Mouse (Mus musculus): ENCODE data around the gene Rgl1. TPM values are rescaled to one million over a fixed set of nuclear protein-coding genes. Genes with fewer than 3 reads are reported as not detected.
A peak's percentile ranks its signal among the peaks of the same experiment; 100 is the strongest.

Rgl1 gene
- polyA plus RNA-seq, 1 experiment from 2014 or later = 48.3 TPM

DNA sequence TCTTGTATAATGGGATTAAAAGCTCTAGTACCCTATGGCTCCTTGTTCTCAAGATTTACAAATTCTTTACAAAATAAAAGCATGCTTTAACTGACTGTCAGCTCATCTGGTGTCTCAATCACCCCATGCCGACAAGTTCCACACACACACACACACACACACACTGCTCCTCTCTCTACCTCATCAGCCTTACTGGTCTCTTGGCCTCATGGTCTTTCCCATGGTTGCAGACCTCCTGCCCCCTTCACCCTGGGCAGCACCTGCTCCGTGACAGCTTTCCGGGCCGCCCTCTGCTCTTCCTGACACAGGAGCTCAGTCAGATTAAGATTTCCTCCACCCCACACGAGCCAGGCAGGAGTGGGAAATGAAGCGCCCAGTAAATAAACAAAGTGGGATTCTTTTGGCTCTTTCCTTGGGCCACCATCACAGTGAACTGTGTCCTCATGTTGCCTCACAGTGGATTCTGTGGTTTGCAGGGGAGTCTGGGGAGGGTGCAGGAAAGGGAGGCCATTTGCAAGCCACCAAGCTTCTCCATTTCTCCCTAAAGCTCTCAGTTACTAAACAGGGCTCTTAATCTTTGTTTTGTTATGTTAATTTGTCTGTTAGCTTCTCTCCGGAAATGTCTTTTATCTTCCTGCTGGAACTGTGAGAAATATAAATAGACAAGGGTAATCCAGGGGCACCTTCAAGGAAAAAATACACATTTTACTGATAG lies 193.2 kb downstream of the Rgl1 start:
- Histone ChIP-seq H3K4me1 (ENCODE audit: control insufficient read depth, insufficient read depth, low read length) (peaks cover 13% of the 10 kb centered on the region), H3K9me3 (replicated peaks; ENCODE audit: control insufficient read depth, low read length) (no peaks in the 10 kb centered on the region), H3K4me3 (replicated peaks; ENCODE audit: low read length) (no peak overlapping the region), H3K9ac (ENCODE audit: low read length) (no peak overlapping the region), H3K36me3 (ENCODE audit: control insufficient read depth, insufficient read depth, low read length) (no peaks in the 10 kb centered on the region), H3K27ac (ENCODE audit: low read length) (no peak overlapping the region; the same call in 1 of the 2 replicates), H3K27me3 (ENCODE audit: control insufficient read depth, insufficient read depth, low read length) (no peaks in the 10 kb centered on the region), H3K4me2 (ENCODE audit: low read depth, low read length) (no peak overlapping the region)
- WGBS = 34% methylated on average over 7 of the region's 7 CpGs
- no peak for ATAC-seq (ENCODE audit: insufficient read depth, low FRiP score)

DNA sequence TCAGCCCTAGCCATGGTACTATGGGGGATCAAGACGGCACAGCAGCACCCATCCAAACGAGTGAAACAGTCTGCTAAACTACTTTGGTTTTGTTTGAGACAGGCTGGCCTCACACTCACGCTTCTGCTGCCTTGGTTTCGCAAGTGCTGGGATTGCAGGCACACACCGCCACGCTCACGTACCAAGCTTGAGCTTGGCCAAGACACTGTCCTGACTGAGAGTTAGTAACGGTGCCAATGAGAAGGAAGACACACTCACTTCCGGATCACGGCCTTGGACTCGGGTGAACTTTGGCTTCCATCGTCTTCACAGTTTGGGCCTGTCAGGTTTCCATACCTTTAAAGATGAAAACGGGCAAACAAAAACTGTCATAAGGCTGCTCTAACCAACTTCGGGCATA lies 194.8 kb downstream of the Rgl1 start:
- Histone ChIP-seq H3K36me3 (ENCODE audit: control insufficient read depth, insufficient read depth, low read length) (no peaks in the 10 kb centered on the region), H3K4me1 (ENCODE audit: control insufficient read depth, insufficient read depth, low read length) (peaks cover 9% of the 10 kb centered on the region), H3K27me3 (ENCODE audit: control insufficient read depth, insufficient read depth, low read length) (no peaks in the 10 kb centered on the region), H3K4me3 (replicated peaks; ENCODE audit: low read length) (no peak overlapping the region), H3K4me2 (ENCODE audit: low read depth, low read length) (no peak overlapping the region), H3K9ac (ENCODE audit: low read length) (no peak overlapping the region), H3K27ac (ENCODE audit: low read length) (no peak overlapping the region), H3K9me3 (replicated peaks; ENCODE audit: control insufficient read depth, low read length) (no peaks in the 10 kb centered on the region)
- ATAC-seq (ENCODE audit: insufficient read depth, low FRiP score) = no peak
- 86% methylated on average over 14 of the region's 14 CpGs for whole genome bisulfite sequencing

DNA sequence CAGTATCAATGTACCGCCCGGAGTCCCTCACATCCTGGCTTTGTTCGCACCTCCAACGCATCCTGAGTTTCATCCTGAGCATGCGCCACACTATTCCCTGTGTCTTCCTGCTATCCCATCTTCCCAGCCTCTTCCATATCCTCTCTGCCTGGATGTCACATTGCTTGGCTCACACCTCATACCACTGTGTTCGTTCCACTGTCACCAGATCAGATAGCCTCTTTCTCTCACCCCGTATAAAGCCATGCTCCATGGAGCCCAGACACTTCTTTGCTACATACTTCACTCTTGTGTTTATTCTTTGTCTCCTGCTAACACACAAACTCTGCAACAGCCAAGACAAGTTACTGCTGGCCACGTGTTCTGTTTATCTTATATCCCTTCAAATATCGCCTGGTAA lies 195.5 kb downstream of the Rgl1 start:
- Histone ChIP-seq H3K4me3 (replicated peaks; ENCODE audit: low read length) (no peak overlapping the region), H3K4me1 (ENCODE audit: control insufficient read depth, insufficient read depth, low read length) (peaks cover 9% of the 10 kb centered on the region), H3K9ac (ENCODE audit: low read length) (no peak overlapping the region), H3K27me3 (ENCODE audit: control insufficient read depth, insufficient read depth, low read length) (no peaks in the 10 kb centered on the region), H3K27ac (ENCODE audit: low read length) (no peak overlapping the region), H3K9me3 (replicated peaks; ENCODE audit: control insufficient read depth, low read length) (no peaks in the 10 kb centered on the region), H3K36me3 (ENCODE audit: control insufficient read depth, insufficient read depth, low read length) (no peaks in the 10 kb centered on the region), H3K4me2 (ENCODE audit: low read depth, low read length) (no peak overlapping the region)
- ATAC-seq (ENCODE audit: insufficient read depth, low FRiP score) = no peak
- 76% methylated on average over 9 of the region's 9 CpGs for WGBS

DNA sequence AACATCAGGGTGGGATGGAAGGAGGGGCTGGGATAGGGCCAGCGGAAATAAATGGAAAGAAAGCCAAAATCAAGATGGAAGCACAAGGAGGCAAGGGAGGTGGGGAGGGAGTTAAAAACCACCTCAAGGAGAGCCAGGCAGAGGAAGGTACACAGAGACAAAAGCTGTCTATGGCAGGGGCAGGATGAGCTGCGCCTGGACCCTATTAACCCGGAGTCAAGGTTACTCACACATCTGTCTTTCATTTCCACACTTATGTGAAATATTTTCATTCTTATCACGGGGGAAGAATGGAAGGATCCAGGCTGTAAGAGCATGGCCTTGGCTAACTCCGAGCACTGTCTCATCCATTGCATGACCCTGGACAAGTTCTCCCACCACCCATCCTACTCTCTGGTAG lies 202.9 kb downstream of the Rgl1 start:
- no peaks in the 10 kb centered on the region for H3K36me3 ChIP-seq (ENCODE audit: control insufficient read depth, insufficient read depth, low read length)
- no peak overlapping the region for H3K9ac ChIP-seq (ENCODE audit: low read length)
- WGBS = 79% methylated on average over 5 of the region's 5 CpGs
- H3K4me2 ChIP-seq (ENCODE audit: low read depth, low read length) = no peak overlapping the region
- no peak for ATAC-seq (ENCODE audit: insufficient read depth, low FRiP score)
- no peak overlapping the region for H3K27ac ChIP-seq (ENCODE audit: low read length)
- no peaks in the 10 kb centered on the region for H3K9me3 ChIP-seq (replicated peaks; ENCODE audit: control insufficient read depth, low read length)
- H3K27me3 ChIP-seq (ENCODE audit: control insufficient read depth, insufficient read depth, low read length) = no peaks in the 10 kb centered on the region
- no peak overlapping the region for H3K4me3 ChIP-seq (replicated peaks; ENCODE audit: low read length)
- H3K4me1 ChIP-seq (ENCODE audit: control insufficient read depth, insufficient read depth, low read length) = peaks cover 11% of the 10 kb centered on the region; the same call in 1 of the 2 replicates

DNA sequence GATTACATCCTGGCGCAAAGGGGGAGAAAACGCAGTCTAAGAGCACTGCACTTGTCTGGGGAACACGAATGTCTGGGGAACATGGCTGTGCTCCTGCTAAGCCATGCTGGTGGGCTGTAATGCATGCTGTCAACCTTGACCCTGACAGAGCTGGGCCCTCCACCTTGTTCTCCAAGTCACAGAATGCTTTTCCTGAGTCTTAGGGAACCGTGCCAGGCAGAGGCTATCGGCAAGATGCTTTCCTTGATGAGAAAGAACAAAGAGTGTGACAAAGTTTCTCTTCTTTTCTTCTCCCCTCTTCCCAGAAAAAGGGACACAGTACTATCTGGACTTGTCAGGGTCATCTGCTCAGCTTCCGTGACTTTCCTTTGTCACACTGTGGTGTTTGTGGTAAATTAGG lies 203.3 kb downstream of the Rgl1 start:
- Histone ChIP-seq H3K27ac (ENCODE audit: low read length) (no peak overlapping the region), H3K9me3 (replicated peaks; ENCODE audit: control insufficient read depth, low read length) (no peaks in the 10 kb centered on the region), H3K36me3 (ENCODE audit: control insufficient read depth, insufficient read depth, low read length) (no peaks in the 10 kb centered on the region), H3K9ac (ENCODE audit: low read length) (no peak overlapping the region), H3K4me1 (ENCODE audit: control insufficient read depth, insufficient read depth, low read length) (peaks cover 14% of the 10 kb centered on the region; the same call in 1 of the 2 replicates), H3K4me3 (replicated peaks; ENCODE audit: low read length) (no peak overlapping the region), H3K4me2 (ENCODE audit: low read depth, low read length) (no peak overlapping the region), H3K27me3 (ENCODE audit: control insufficient read depth, insufficient read depth, low read length) (no peaks in the 10 kb centered on the region)
- 82% methylated on average over 6 of the region's 6 CpGs for WGBS
- ATAC-seq (ENCODE audit: insufficient read depth, low FRiP score) = no peak

DNA sequence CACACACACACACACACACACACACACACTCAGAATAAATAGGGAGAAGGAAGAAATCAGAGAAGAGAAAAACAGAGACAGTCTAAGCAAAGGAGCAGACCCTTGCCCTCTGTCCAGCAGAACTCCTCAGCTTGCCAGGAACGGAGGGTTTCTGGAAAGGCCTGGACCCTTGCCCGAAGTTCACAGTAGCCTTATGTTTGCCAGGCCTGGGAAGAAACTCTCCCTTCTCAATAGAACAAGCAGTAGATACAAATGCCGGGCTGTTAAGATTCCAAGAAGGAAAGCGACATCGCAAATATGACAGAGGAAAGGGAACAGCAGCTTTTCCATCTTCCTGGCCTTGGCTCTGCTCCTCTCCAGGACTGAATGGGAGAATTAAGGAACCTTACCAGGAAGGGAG lies 205.7 kb downstream of the Rgl1 start:
- H3K27ac ChIP-seq (ENCODE audit: low read length) = peak overlapping the region; percentile 25; the same call in 1 of the 2 replicates
- no peak for ATAC-seq (ENCODE audit: insufficient read depth, low FRiP score)
- 56% methylated on average over 5 of the region's 5 CpGs for WGBS

DNA sequence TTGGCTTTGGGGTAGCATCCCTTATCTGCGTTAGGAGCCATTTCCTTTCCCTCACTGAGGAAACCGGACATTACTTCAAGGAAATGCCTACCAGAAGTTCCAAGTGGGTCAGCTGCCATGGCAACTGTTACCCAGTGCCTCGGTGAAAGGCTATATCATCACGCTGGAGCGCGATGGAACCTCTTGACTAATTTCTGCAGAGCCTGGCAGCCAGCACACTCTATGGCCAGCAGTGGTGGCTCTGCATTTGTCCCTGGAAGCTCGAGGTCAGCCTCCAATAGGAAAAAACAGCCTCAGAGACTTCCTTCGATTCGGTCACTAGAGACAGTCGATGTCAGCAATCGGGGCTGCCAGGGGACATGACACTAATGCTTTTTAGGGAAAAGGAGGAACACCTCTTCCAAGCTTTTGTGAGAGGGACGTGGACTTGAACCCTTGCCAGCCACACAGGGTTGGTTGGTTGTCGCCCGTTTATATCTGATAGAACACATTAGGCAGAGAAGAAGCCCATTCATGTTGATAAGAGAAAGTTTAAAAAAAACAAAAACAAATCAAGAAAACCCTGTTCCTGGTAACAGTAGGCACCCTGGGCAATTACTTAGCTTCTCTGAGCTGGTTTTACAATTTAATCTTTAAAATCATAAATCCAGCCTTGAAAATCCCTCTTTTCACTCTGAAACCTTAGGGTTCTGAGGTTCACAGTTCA lies 209.4 kb downstream of the Rgl1 start:
- Histone ChIP-seq H3K27ac (ENCODE audit: low read length) (peak overlapping the region; percentile 94), H3K4me1 (ENCODE audit: control insufficient read depth, insufficient read depth, low read length) (peaks cover 33% of the 10 kb centered on the region)

More for the DNA sequence above, 205.7 kb downstream of the Rgl1 start:
- Histone ChIP-seq H3K4me3 (replicated peaks; ENCODE audit: low read length) (no peak overlapping the region), H3K4me1 (ENCODE audit: control insufficient read depth, insufficient read depth, low read length) (peaks cover 32% of the 10 kb centered on the region), H3K9ac (ENCODE audit: low read length) (no peak overlapping the region), H3K27me3 (ENCODE audit: control insufficient read depth, insufficient read depth, low read length) (no peaks in the 10 kb centered on the region), H3K36me3 (ENCODE audit: control insufficient read depth, insufficient read depth, low read length) (no peaks in the 10 kb centered on the region), H3K4me2 (ENCODE audit: low read depth, low read length) (no peak overlapping the region), H3K9me3 (replicated peaks; ENCODE audit: control insufficient read depth, low read length) (no peaks in the 10 kb centered on the region)

DNA sequence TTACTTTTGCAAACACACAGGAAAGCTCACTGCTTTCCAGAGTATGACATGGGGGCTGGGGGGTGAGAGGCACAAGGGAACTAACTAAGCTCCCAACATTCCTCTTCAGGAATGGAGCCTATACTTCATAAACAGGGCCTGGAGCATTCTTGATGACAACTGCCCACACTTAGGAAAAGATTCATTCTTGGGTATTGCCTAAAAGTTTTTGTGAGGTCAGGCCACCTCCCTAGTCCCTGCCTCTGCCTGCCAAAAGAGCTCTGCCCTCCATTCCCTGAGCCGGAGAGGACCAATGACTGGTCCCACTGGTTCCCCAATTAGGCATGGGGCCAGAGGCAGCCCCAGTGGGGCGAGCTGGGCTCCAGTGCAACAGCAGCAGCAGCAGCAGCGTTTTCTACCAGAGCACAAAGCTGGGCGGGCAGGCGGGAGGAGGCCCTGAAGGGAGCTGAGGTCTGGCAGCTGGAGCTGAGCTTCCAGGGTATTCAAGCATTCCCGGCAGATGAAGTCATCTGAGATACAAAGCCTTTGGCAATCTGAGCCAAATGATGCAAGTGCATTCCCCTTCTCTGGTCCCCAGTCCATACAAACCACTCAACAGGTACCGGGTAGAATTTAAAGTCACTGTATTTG lies 210.1 kb downstream of the Rgl1 start:
- no peaks in the 10 kb centered on the region for H3K9me3 ChIP-seq (replicated peaks; ENCODE audit: control insufficient read depth, low read length)
- H3K4me1 ChIP-seq (ENCODE audit: control insufficient read depth, insufficient read depth, low read length) = peaks cover 38% of the 10 kb centered on the region
- peak overlapping the region; percentile 63 for H3K9ac ChIP-seq (ENCODE audit: low read length)
- peak overlapping the region; percentile 94 for H3K27ac ChIP-seq (ENCODE audit: low read length)
- 16% methylated on average over 7 of the region's 7 CpGs for WGBS
- peak; percentile 88 for ATAC-seq (ENCODE audit: insufficient read depth, low FRiP score)
- H3K36me3 ChIP-seq (ENCODE audit: control insufficient read depth, insufficient read depth, low read length) = no peaks in the 10 kb centered on the region
- H3K4me3 ChIP-seq (replicated peaks; ENCODE audit: low read length) = no peak overlapping the region
- H3K4me2 ChIP-seq (ENCODE audit: low read depth, low read length) = no peak overlapping the region
- no peaks in the 10 kb centered on the region for H3K27me3 ChIP-seq (ENCODE audit: control insufficient read depth, insufficient read depth, low read length)

More for the DNA sequence above, 209.4 kb downstream of the Rgl1 start:
- Histone ChIP-seq H3K4me3 (replicated peaks; ENCODE audit: low read length) (no peak overlapping the region), H3K9me3 (replicated peaks; ENCODE audit: control insufficient read depth, low read length) (no peaks in the 10 kb centered on the region), H3K27me3 (ENCODE audit: control insufficient read depth, insufficient read depth, low read length) (no peaks in the 10 kb centered on the region), H3K4me2 (ENCODE audit: low read depth, low read length) (no peak overlapping the region), H3K36me3 (ENCODE audit: control insufficient read depth, insufficient read depth, low read length) (no peaks in the 10 kb centered on the region), H3K9ac (ENCODE audit: low read length) (no peak overlapping the region; the same call in 1 of the 2 replicates)
- 48% methylated on average over 14 of the region's 14 CpGs for WGBS
- ATAC-seq (ENCODE audit: insufficient read depth, low FRiP score) = peak; percentile 19; the same call in 1 of the 2 replicates

Data from stomach, embryonic 16.5 days (tissue).